Mouse (Mus musculus): Measurements from ENCODE around the gene 4931409K22Rik. TPM values are rescaled to one million over a fixed set of nuclear protein-coding genes. Genes with fewer than 3 reads are reported as not detected.
"Not testable (repeated sequence)": the region's sequence is repeated elsewhere in the genome, so short reads cannot be mapped to it uniquely, and the experiment has no call there.

4931409K22Rik gene
- total RNA-seq, 2 experiments from 2014 or later = 0.13 TPM; not detected in 1

DNA sequence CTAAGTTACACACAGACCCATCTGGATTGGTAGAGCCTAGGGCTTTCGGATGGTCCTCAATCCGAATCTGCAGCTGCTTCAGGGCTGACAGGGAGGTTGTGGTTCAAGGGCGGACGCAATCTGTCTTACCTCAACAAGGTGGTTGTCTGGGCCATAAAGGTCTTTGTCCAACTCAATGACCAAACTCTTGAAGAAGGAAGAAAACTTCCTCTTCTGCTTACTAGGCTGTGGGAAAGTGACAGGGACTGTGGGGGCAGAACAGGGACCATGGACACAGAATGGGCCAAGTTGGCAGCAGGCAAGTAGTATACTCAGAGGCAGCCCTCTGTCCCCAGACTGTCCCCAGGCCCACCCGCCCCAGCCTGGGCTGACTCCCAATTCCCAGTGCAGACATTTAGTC lies 38.7 kb upstream of the 4931409K22Rik start:
- intact Hi-C loops (cut with DNase I) = loop anchor here (5.0 kb wide), 3 partner anchors 57 to 113 kb away; no protein-coding TSS in a partner anchor

DNA sequence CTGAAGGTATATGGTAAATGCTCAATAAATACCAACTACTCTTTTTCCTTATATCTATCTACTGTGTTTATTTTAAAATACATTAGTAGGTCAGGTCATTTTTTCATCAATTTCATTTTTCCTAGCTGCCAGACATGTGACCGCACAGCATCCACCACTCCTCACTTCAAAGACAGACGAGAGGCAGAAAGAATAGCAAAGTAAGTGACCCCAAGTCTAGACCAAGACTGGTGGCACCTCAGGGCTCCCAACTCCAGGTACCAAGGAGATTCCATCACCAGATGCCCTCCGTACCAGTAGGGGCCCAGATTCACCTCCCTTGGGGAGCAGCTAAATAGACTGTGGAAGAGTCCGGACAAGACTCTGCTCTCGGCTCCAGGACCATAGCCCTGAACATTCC lies 37.7 kb upstream of the 4931409K22Rik start:
- no peak for DNase-seq (ENCODE audit: low spot score in 2 of 2)
- intact Hi-C loops (cut with DNase I) = no loop called here

More for the DNA sequence above, 38.7 kb upstream of the 4931409K22Rik start:
- DNase-seq (ENCODE audit: low spot score in 2 of 2) = no peak

DNA sequence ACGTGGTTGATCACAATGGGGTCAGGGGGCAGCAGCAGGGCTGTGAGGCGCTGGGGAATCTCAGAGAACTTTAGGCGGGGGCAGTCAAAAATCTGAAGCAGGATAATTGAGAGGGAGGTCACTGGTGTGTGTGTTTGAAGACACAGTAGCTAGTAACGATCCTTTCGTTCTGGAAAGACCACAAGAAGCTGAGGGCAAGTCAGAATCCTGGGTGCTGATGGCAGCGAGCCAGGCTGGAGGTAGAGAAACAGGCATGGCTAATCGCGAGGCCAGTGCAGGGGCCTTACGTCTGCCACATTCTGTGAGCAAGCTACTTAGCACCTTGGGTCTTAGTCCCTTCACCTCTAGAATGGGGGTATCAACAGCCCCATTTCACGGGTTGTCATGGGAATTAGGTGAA lies 37.3 kb upstream of the 4931409K22Rik start:
- intact Hi-C loops (cut with DNase I) = no loop called here
- DNase-seq (ENCODE audit: low spot score in 2 of 2) = no peak

GRCm38 (mm10) chr5:24593230-24593629 lies 36.6 kb upstream of the 4931409K22Rik start:
- intact Hi-C loops (cut with DNase I) = no loop called here
- DNase-seq (ENCODE audit: low spot score in 2 of 2) = no peak

DNA sequence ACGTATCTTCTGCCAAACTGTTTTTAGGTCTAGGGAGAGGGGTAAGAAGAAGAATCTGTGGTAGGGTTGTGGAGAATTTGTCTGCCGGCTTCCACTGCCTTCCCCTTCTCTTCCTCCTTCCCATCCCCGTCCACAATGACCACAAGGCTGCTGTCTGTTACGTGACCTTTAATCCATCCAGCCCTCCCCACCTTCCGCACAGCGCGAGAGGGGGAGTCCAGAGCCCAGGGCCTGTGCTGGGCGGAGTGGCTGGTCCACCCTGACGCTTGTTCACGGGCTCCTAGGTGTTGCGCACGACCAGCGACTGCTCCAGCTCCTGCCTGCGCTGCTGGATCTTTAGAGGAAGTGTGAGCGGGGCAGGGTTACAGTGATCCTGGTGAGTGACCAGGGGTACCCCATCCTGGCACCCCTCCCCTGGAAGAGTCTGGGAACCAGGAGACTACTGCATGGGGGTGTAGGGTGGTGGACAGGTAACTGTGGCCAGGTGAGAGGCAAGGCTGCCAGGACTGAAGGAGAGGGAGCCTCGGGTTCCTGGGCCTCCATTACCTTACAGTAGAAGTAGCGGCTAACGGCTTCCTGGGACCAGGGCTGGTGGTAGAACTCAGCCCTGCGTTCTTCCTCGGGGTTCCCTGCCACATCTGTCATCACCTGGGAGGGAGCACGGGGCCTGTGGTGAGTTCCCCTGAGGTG lies 36.0 kb upstream of the 4931409K22Rik start:
- intact Hi-C loops (cut with DNase I) = no loop called here
- no peak for DNase-seq (ENCODE audit: low spot score in 2 of 2)

- intact Hi-C loops (cut with DNase I) = no loop called here
- no peak for DNase-seq (ENCODE audit: low spot score in 2 of 2)
These were observed 35.3 kb upstream of the 4931409K22Rik start for GRCm38 (mm10) chr5:24591796-24592470.

DNA sequence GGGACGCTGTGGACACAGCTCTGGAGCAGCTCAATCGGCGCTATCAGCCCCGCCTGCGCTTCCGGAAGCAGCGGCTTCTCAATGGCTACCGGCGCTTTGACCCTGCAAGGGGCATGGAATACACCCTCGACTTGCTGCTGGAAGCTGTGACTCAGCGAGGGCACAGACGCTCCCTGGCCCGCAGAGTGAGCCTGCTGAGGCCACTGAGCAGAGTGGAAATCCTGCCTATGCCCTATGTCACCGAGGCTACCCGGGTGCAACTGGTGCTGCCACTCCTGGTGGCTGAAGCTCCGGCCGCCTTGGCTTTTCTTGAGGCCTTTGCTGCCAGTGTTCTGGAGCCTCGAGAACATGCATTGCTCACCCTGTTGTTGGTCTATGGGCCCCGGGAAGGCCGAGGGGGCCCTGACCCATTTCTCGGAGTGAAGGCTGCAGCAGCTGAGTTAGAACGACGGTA lies 34.7 kb upstream of the 4931409K22Rik start:
- intact Hi-C loops (cut with DNase I) = no loop called here
- no peak for DNase-seq (ENCODE audit: low spot score in 2 of 2)

- intact Hi-C loops (cut with DNase I) = no loop called here
- DNase-seq (ENCODE audit: low spot score in 2 of 2) = no peak
These were observed 33.2 kb upstream of the 4931409K22Rik start for GRCm38 (mm10) chr5:24589511-24590500.

GRCm38 (mm10) chr5:24587200-24587577 lies 30.6 kb upstream of the 4931409K22Rik start:
- DNase-seq (ENCODE audit: low spot score in 2 of 2) = peak in 1 of 2 experiments; percentile 63
- intact Hi-C loops (cut with DNase I) = no loop called here

- DNase-seq (ENCODE audit: low spot score in 2 of 2) = peak; percentile 83 to 87
- intact Hi-C loops (cut with DNase I) = no loop called here
These were observed 30.1 kb upstream of the 4931409K22Rik start, which contains the start of gene Chpf2 for GRCm38 (mm10) chr5:24586547-24587199. Gene Chpf2, plus strand, starts transcription at chr5:24586741.

- intact Hi-C loops (cut with DNase I) = no loop called here
- no peak for DNase-seq (ENCODE audit: low spot score in 2 of 2)
These were observed 29.5 kb upstream of the 4931409K22Rik start for GRCm38 (mm10) chr5:24586106-24586505.

DNA sequence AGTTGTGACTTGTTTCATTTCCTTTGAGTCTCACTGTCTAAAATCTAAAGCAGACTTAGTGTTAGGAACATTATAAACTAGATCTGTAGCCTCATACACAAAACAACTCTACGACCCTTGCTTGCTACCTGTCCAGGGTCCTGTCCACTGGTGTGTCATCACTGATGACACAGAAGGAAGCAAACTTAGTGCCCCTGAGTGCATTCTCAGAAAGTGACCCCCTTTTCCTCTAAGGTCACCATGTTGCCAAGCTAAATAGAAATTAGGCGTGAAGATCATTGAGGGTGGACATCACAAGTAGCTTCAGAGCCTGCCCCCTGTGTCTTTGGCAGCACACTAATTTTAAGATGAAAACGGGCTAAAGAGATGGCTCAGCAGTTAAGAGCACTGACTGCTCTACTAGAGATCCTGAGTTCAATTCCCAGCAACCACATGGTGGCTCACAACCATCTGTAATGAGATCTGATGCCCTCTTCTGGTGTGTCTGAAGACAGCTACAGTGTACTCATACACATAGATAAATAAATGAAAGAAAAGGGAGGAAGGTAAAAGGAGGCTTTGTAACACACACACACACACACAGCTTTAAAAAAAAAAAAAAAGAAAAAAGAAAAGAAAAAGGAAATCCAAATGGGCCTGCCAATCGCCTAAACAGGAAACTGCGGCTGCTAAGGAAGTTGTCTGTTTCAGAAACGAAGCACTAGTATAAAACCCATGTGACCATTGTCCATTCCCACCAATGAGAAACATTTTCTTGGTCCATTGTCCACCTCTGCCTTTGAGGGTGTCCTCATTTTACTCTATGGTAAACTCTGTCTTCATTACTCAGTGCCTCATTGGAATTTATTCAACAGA lies 21.7 kb upstream of the 4931409K22Rik start:
- intact Hi-C loops (cut with DNase I) = no loop called here
- no peak for DNase-seq (ENCODE audit: low spot score in 2 of 2)

- intact Hi-C loops (cut with DNase I) = no loop called here
- DNase-seq (ENCODE audit: low spot score in 2 of 2) = peak; percentile 100
These were observed 20.7 kb upstream of the 4931409K22Rik start, which contains the start of gene Abcf2 for GRCm38 (mm10) chr5:24577183-24577929. Gene Abcf2, minus strand, starts transcription at chr5:24577467.

DNA sequence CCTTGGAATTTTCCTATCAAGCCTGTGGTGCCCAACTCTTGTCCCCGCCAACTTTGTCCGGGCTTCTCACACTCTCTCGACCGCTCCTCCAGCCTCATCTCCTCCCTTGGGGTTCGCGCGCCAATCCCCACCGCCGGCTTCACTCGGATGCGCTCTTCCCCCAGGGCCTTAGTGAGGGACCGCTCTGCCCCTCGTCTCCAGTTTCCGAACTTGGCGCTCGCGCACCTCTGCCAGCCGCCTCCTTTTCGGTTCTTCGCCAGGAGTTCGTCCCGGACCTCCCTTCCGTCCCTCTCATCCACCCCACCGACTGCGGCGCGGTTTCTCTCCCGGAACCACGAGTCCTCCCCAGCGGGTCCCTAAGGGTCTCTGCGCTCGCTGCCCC lies 20.2 kb upstream of the 4931409K22Rik start:
- intact Hi-C loops (cut with DNase I) = no loop called here
- no peak for DNase-seq (ENCODE audit: low spot score in 2 of 2)

DNA sequence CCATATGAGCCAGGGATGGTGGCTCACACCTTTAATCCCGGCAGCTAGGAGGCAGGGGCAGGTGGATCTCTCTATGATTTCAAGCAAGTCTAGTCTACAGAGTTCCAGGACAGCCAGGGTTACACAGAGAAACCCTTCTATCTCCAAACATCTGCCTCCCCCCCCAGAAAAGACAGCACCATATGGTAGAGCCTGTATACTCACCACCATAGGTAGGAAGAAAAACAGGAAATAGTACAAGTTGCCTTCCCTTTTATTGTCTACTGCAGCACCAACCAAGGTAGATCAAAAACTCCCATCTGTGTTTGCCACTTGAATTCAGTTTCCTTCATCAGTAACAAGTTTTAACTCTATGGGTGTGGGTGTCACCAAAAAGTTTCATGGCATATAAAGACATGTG lies 19.3 kb upstream of the 4931409K22Rik start:
- no peak for DNase-seq (ENCODE audit: low spot score in 2 of 2)
- intact Hi-C loops (cut with DNase I) = no loop called here

GRCm38 (mm10) chr5:24555335-24555734 lies 1.3 kb downstream of the 4931409K22Rik start:
- DNase-seq (ENCODE audit: low spot score in 2 of 2); intact Hi-C loops (cut with DNase I): not testable (repeated sequence)

DNA sequence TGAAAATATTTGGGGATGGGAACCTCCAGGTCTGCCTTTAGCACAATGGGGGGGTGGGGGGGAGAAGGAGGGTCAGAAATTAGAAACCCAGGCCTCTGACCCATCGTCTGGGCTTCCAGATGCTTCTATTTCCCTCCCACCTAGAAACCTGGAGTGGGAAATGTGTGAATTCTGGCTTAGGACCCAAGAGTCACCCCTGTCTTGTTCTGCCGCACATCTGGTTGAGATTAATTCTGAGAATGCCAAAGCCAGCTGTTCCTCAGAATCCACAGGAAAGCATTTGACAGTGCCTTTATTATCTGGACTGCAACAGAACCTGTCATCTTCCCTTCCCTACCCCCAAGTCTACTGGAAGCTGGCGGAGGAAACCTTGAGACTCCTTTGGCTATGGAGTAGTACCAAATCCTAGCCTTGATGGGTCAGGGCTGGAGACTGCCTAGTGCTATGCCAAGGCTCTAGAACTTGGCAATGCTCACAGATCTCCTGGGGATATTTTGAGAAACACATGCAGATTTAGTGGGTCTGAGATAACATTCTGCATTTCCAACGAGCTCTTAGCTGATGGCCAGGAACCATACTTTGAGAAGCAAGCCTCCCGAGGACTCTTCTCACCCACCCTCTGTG lies 2.9 kb downstream of the 4931409K22Rik start:
- intact Hi-C loops (cut with DNase I) = no loop called here

More for the DNA sequence above, 2.9 kb downstream of the 4931409K22Rik start:
- DNase-seq (ENCODE audit: low spot score in 2 of 2) = no peak

Measured in left cerebral cortex, postnatal 14 days (tissue).